Mouse (Mus musculus) intestine, postnatal 0 days (tissue): ENCODE measurements at regions not wholly inside any gene's neighbourhood (a gene's known extent, or its start where the extent isn't known, plus 50 kb on each side); places are given as distances from the start of the nearest gene placed in this dataset.

Experiments
- ATAC-seq: fragments of 200-750 bp; cut with Nextera tagmentation; 2 replicates; pipeline ENCODE4 v1.8.0; 2017; ENCODE audit warnings: mild to moderate bottlenecking, moderate TSS enrichment, moderate library complexity
- H3K27ac ChIP-seq: fragments of 300-500 bp; sonication (generic); 2 replicates; pipeline ENCODE4 v1.5.1; 2014; ENCODE audit warnings: mild to moderate bottlenecking, low read depth, low read length, moderate library complexity
- H3K27me3 ChIP-seq: fragments of 300-500 bp; sonication (generic); replicated peaks from 2 replicates; pipeline ENCODE4 v1.6.1; 2014; ENCODE audit warnings: low read length, mixed read lengths; ENCODE audit not compliant: control insufficient read depth, insufficient read depth
- H3K36me3 ChIP-seq: fragments of 300-500 bp; sonication (generic); 2 replicates; pipeline ENCODE4 v1.6.1; 2014; ENCODE audit warnings: mild to moderate bottlenecking, moderate library complexity; ENCODE audit not compliant: control insufficient read depth, insufficient read depth
- H3K4me1 ChIP-seq: fragments of 300-500 bp; sonication (generic); replicated peaks from 2 replicates; pipeline ENCODE4 v1.6.1; 2014; ENCODE audit warnings: antibody characterized with exemption, low read length, mixed read lengths; ENCODE audit not compliant: control insufficient read depth, insufficient read depth
- H3K4me2 ChIP-seq: fragments of 300-500 bp; sonication (generic); replicated peaks from 2 replicates; pipeline ENCODE4 v1.6.1; 2014; ENCODE audit warnings: low read depth, mild to moderate bottlenecking, moderate library complexity
- H3K4me3 ChIP-seq: fragments of 300-500 bp; sonication (generic); 2 replicates; pipeline ENCODE4 v1.5.1; 2014; ENCODE audit warnings: low read depth, low read length
- H3K9ac ChIP-seq: fragments of 300-500 bp; sonication (generic); 2 replicates; pipeline ENCODE4 v1.6.1; 2014; ENCODE audit warnings: mild to moderate bottlenecking, low read depth, low read length
- H3K9me3 ChIP-seq: fragments of 300-500 bp; sonication (generic); 2 replicates; pipeline ENCODE4 v1.6.1; 2016; ENCODE audit warnings: mixed run types; ENCODE audit not compliant: control insufficient read depth
- CTCF ChIP-seq: sonication (generic); IDR thresholded peaks from 2 replicates; pipeline ENCODE4 v1.5.1; 2016; ENCODE audit warnings: low read depth, mild to moderate bottlenecking, control low read depth, antibody characterized with exemption, moderate library complexity
- WGBS: fragments of 180-500 bp; shearing (Covaris S2); extraction: QIAGEN DNeasy Blood & Tissue Kit; methylation state at CpG from one replicate; pipeline ENCODE4 v1.1.7; 2014; 5-methylcytosine and 5-hydroxymethylcytosine counted together

DNA sequence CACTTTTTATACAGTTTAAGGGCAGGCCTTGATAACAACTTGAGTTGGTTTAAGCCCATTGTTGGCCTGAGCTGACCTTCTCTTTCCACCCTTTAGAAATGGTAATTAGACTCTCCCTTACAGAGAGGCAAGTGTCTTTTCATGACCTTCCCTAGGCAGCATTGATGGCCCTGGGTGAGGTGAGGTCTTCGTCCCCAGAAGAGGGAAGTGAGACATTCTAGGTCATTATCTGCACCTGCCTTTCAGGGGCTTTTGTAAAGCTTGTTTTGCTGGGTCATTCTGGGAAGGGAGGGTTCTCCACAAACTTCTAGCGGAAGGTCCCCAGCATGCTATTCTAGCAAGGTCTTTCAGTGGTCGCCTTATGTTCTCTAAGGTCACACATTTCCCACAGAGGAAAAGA, 93.6 kb upstream of the Foxn2 start:
- no peak overlapping the region for H3K27ac ChIP-seq
- H3K4me2 ChIP-seq, result no peak overlapping the region
- H3K9ac ChIP-seq, result no peak overlapping the region
- no peaks in the 10 kb centered on the region for H3K27me3 ChIP-seq
- TF ChIP-seq CTCF, result no peak
- no peak overlapping the region for H3K4me3 ChIP-seq
- H3K9me3 ChIP-seq, result no peaks in the 10 kb centered on the region
- no peaks in the 10 kb centered on the region for H3K4me1 ChIP-seq
- WGBS, result 72% methylated on average over 3 of the region's 3 CpGs
- ATAC-seq, result no peak
- no peaks in the 10 kb centered on the region for H3K36me3 ChIP-seq

DNA sequence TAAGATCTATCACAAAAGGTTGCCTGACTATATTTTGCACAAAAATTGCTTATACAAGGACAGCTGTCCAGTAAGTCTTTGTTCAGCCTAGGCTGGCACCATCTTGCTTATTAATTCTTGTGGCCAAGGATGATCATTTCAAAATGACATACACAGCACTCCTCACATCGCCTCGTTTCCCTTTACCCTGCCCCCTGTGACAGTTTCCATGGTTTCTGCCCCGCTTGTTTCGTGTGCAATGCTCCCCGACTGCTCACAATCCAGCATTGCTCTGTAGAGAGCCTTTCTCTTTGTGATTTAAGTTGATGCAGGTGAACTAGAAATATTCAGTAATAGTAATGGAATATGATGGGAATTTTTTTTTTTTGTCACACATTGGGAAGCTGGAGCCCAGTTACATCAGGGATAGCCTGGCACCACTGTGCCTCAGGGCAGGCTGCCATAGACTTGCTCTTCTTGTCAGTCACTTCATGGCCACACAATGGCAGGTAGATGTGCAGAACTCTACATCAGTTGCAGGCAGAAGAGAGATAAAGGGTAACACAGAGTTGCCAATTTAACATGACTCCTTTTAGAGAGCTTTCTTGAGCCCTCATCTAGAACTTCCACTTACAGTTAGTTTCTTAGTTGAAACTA, 90.6 kb upstream of the Foxn2 start:
- H3K27me3 ChIP-seq, result no peaks in the 10 kb centered on the region
- no peaks in the 10 kb centered on the region for H3K9me3 ChIP-seq
- no peak for ATAC-seq
- H3K4me2 ChIP-seq, result no peak overlapping the region
- no peaks in the 10 kb centered on the region for H3K4me1 ChIP-seq
- H3K4me3 ChIP-seq, result no peak overlapping the region
- 86% methylated on average over 5 of the region's 5 CpGs for WGBS
- H3K27ac ChIP-seq, result no peak overlapping the region
- no peak for TF ChIP-seq CTCF
- no peaks in the 10 kb centered on the region for H3K36me3 ChIP-seq
- H3K9ac ChIP-seq, result no peak overlapping the region

DNA sequence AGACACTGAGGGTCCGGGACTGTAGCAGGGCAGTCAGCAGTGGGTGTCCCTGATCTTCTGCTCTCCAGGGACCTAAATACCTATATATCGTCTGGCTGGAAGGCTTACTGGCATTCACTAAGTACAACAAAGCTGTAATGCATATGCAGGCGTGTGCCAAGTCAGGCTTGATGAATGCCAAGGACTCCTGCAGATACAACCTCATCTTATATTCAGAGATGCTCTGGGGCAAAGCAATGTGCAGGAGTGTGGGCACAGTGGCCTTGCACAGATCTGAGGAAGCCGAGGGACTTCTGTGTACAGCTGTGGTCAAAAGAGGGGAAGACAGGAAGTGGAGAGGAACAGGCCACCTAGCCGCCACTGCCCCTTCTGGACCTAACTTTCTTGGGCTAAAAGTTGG, 89.5 kb upstream of the Foxn2 start:
- no peak overlapping the region for H3K4me2 ChIP-seq
- TF ChIP-seq CTCF, result no peak
- H3K36me3 ChIP-seq, result no peaks in the 10 kb centered on the region
- no peaks in the 10 kb centered on the region for H3K9me3 ChIP-seq
- H3K4me3 ChIP-seq, result no peak overlapping the region
- H3K4me1 ChIP-seq, result no peaks in the 10 kb centered on the region
- 75% methylated on average over 5 of the region's 5 CpGs for WGBS
- no peak overlapping the region for H3K9ac ChIP-seq
- H3K27me3 ChIP-seq, result no peaks in the 10 kb centered on the region
- no peak for ATAC-seq
- H3K27ac ChIP-seq, result no peak overlapping the region

DNA sequence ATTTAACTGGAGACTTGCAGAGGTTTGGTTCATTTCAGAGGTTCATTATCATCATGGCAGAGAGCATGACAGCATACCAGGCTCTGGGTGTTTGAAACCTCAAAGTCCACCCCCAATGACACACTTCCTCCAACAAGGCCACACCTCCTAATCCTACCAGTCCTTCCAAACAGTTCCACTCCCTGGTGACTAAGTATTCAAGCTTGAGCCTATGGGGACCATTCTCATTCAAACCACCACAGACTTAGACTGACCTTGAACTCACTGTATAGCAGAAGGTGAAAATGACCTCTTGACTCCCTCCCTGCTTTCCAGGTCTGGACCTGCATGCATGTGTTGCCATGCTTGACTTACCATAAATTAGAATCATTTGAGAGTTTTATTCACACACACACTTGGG, 87.6 kb upstream of the Foxn2 start:
- H3K9ac ChIP-seq, result no peak overlapping the region
- no peak for TF ChIP-seq CTCF
- H3K4me1 ChIP-seq, result no peaks in the 10 kb centered on the region
- no peak overlapping the region for H3K4me2 ChIP-seq
- H3K27me3 ChIP-seq, result no peaks in the 10 kb centered on the region
- H3K9me3 ChIP-seq, result no peaks in the 10 kb centered on the region
- H3K36me3 ChIP-seq, result no peaks in the 10 kb centered on the region
- ATAC-seq, result no peak
- H3K27ac ChIP-seq, result no peak overlapping the region
- no peak overlapping the region for H3K4me3 ChIP-seq

DNA sequence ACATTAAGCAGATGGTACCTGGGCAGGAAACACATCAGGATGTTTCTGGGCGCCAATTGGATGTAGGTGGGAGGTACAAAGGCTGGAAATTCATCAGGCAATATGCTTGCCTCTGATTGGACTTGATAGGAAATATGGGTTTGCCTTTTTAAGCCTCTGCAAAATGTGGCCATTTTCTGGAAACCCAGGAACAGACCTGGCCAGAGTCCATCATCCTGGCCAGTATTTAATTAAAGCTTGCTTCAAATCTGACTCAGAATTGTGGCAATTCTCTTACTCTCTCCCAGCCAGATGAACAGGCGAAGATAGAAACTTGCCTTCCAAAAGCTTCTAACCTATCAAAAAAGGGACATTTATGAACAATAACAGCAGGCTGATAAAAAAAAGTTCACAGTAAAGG, 79.3 kb upstream of the Foxn2 start:
- H3K4me2 ChIP-seq, result no peak overlapping the region
- no peak for TF ChIP-seq CTCF

DNA sequence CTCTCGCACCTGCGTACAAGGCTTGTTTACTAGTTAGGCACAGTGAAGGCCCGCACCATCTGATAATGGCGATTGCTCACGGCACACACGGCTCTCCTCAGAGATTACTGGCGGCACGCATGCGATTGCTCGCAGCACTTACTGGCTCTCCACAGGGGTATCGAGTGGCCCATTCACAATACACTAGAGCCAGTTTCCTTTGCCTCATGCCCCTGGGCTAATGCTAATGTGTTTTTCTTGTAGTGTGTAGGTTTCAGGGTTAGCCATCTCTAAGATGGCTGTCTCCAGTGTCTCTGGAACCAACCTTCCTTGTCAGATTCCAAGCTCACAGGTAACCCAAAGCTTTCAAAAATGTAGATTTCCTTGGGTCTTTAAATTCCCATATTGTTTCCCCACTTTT, 78.1 kb upstream of the Foxn2 start:
- no peaks in the 10 kb centered on the region for H3K27me3 ChIP-seq
- no peaks in the 10 kb centered on the region for H3K9me3 ChIP-seq
- no peak overlapping the region for H3K27ac ChIP-seq
- H3K4me1 ChIP-seq, result no peaks in the 10 kb centered on the region
- no peaks in the 10 kb centered on the region for H3K36me3 ChIP-seq
- TF ChIP-seq CTCF, result no peak
- WGBS, result 86% methylated on average over 11 of the region's 11 CpGs
- H3K4me2 ChIP-seq, result no peak overlapping the region
- no peak overlapping the region for H3K4me3 ChIP-seq
- no peak overlapping the region for H3K9ac ChIP-seq
- no peak for ATAC-seq

More for the DNA sequence above, 79.3 kb upstream of the Foxn2 start:
- H3K27me3 ChIP-seq, result no peaks in the 10 kb centered on the region
- no peak overlapping the region for H3K27ac ChIP-seq
- H3K9ac ChIP-seq, result no peak overlapping the region
- H3K4me3 ChIP-seq, result no peak overlapping the region
- WGBS, result 82% methylated on average over 2 of the region's 2 CpGs
- H3K9me3 ChIP-seq, result no peaks in the 10 kb centered on the region
- no peaks in the 10 kb centered on the region for H3K4me1 ChIP-seq
- H3K36me3 ChIP-seq, result no peaks in the 10 kb centered on the region
- no peak for ATAC-seq

DNA sequence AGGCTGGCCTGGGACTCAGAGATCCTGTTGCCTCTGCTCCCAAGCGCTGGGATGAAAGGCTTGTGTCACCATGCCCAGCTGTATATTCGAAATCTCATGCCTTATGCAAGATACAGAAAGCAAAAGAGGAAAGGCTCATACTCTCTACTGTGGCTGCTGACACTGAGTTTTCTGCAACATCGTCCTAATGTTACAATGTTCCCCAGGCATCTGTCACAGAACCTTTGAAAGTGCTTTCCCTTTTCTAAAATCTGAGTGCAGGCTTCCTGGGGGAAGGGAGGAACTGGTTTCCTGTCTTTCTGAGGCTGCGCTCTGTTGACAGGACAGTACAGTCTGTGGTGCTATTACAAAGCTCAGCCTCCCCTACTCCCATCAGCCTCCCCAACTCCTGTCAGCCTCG, 72.6 kb upstream of the Foxn2 start:
- 63% methylated on average over 5 of the region's 5 CpGs for WGBS
- H3K27me3 ChIP-seq, result no peaks in the 10 kb centered on the region

More for the DNA sequence above, 72.6 kb upstream of the Foxn2 start:
- Histone ChIP-seq H3K4me1 (no peaks in the 10 kb centered on the region), H3K9ac (no peak overlapping the region), H3K36me3 (no peaks in the 10 kb centered on the region), H3K4me3 (no peak overlapping the region), H3K9me3 (no peaks in the 10 kb centered on the region), H3K27ac (no peak overlapping the region), H3K4me2 (no peak overlapping the region)
- no peak for ATAC-seq
- TF ChIP-seq CTCF, result no peak
